ENCODE assay signal across 9 mouse cellular contexts in genomic region chr15:103313495-103314095, GRCm38 (mm10). TPM values are rescaled to one million over a fixed set of nuclear protein-coding genes. Genes with fewer than 3 reads are reported as not detected.
DNase-seq lines count a peak whose midpoint lies in the region; ATAC-seq and TF ChIP-seq lines count a peak whose summit lies in the region.
"Had no signal": no experiment of that assay in that cellular context is flagged by ENCODE, and none has a peak within 500 bp of the region (broad histone marks: within the 10 kb centered on the region; RNA-seq: fewer than 3 reads in every experiment).

No protein-coding gene starts in this region.

- no peaks in the 10 kb centered on the region for H3K79me2 ChIP-seq in liver, adult 2 months (ENCODE audit: control insufficient read depth, insufficient read depth, low read length)

- TF ChIP-seq CTCF in hindbrain, postnatal 0 days (IDR thresholded peaks at IDR 0.05; ENCODE audit: low read depth), result peak; percentile 88
- no peak for TF ChIP-seq CTCF in liver, adult 2 months (IDR thresholded peaks at IDR 0.05; ENCODE audit: low read depth, low read length)

- H3K27me3 ChIP-seq in forebrain, embryonic 13.5 days, result peaks cover 10% of the 10 kb centered on the region
- no peaks in the 10 kb centered on the region for H3K27me3 ChIP-seq in hindbrain, postnatal 0 days (ENCODE audit: insufficient read depth, low read length)
- no peaks in the 10 kb centered on the region for H3K27me3 ChIP-seq in liver, adult 2 months (ENCODE audit: control insufficient read depth, insufficient read depth, low read length)

- TF ChIP-seq POLR2A in liver, adult 2 months (IDR thresholded peaks at IDR 0.05; ENCODE audit: extremely low read depth, insufficient read depth, low read length), result no peak

- intact Hi-C loops in left cerebral cortex, postnatal 14 days (cut with DNase I), result loop anchor here (10.0 kb wide), 1 partner anchor 329 kb away; no protein-coding TSS in a partner anchor
- intact Hi-C loops in left cerebral cortex, postnatal 36 days (cut with DNase I), result loop anchor here (2.0 kb wide), 1 partner anchor 131 kb away; no protein-coding TSS in a partner anchor

- H3K4me3 ChIP-seq in forebrain, embryonic 13.5 days, result no peak overlapping the region
- H3K4me3 ChIP-seq in hindbrain, postnatal 0 days (ENCODE audit: low read length), result no peak overlapping the region
- no peak overlapping the region for H3K4me3 ChIP-seq in liver, adult 2 months (ENCODE audit: insufficient read depth, low read depth, low read length)
- H3K4me3 ChIP-seq: megakaryocyte, embryonic 14.5 days had no signal

- peak; percentile 73 to 81 for DNase-seq in left cerebral cortex, postnatal 14 days (ENCODE audit: low spot score in 2 of 2)
- DNase-seq in left cerebral cortex, postnatal 36 days (ENCODE audit: low spot score in 2 of 2), result no peak
- DNase-seq in c-Kit-negative CD71-positive TER-119-positive erythroid progenitor cells, embryonic 14.5 days (ENCODE audit: low read depth, low spot score), result peak; percentile 45
- peak; percentile 93 for DNase-seq in hindbrain, postnatal 0 days (ENCODE audit: low spot score)
- DNase-seq in liver, adult 2 months (ENCODE audit: extremely low read depth, low read depth, low spot score), result peak; percentile 58
- DNase-seq in natural killer cell, adult 2 months (ENCODE audit: low spot score in 2 of 2), result peak; percentile 44 to 54
- DNase-seq in urinary bladder, adult 18-20 months (ENCODE audit: low spot score in 2 of 2), result no peak

- 0 out of 2 replicates have a peak, but pooled peaks have one; percentile 11 for ATAC-seq in forebrain, embryonic 13.5 days
- ATAC-seq in hindbrain, postnatal 0 days, result no peak

- 15% methylated on average over 18 of the region's 18 CpGs for WGBS in forebrain, embryonic 13.5 days
- 15% methylated on average over 18 of the region's 18 CpGs for whole genome bisulfite sequencing in hindbrain, postnatal 0 days
- 40% methylated on average over 18 of the region's 18 CpGs for WGBS in liver, adult 2 months

- no peak overlapping the region for H3K27ac ChIP-seq in forebrain, embryonic 13.5 days
- peak overlapping the region; percentile 34 for H3K27ac ChIP-seq in hindbrain, postnatal 0 days
- no peak overlapping the region for H3K27ac ChIP-seq in liver, adult 2 months (replicated peaks; ENCODE audit: insufficient read depth, low read depth, low read length)

- H3K36me3 ChIP-seq in forebrain, embryonic 13.5 days (ENCODE audit: poor library complexity, severe bottlenecking), result peaks cover 34% of the 10 kb centered on the region
- H3K36me3 ChIP-seq in hindbrain, postnatal 0 days (ENCODE audit: insufficient read depth, low read length), result peaks cover 20% of the 10 kb centered on the region
- no peaks in the 10 kb centered on the region for H3K36me3 ChIP-seq in liver, adult 2 months (ENCODE audit: control insufficient read depth, insufficient read depth, low read length)

- peaks cover 29% of the 10 kb centered on the region for H3K4me1 ChIP-seq in forebrain, embryonic 13.5 days
- H3K4me1 ChIP-seq in hindbrain, postnatal 0 days (ENCODE audit: insufficient read depth, low read length), result no peaks in the 10 kb centered on the region
- peaks cover 10% of the 10 kb centered on the region for H3K4me1 ChIP-seq in liver, adult 2 months (ENCODE audit: control insufficient read depth, insufficient read depth, low read length)

- H3K9me3 ChIP-seq in forebrain, embryonic 13.5 days (replicated peaks), result no peaks in the 10 kb centered on the region
- no peaks in the 10 kb centered on the region for H3K9me3 ChIP-seq in hindbrain, postnatal 0 days (ENCODE audit: low read length)
- H3K9me3 ChIP-seq: megakaryocyte, embryonic 14.5 days had no signal

- peak overlapping the region; percentile 57 for H3K4me2 ChIP-seq in forebrain, embryonic 13.5 days
- H3K4me2 ChIP-seq in hindbrain, postnatal 0 days (ENCODE audit: low read depth, low read length), result peak overlapping the region; percentile 53; the same call in 1 of the 2 replicates

- no peak overlapping the region for H3K9ac ChIP-seq in forebrain, embryonic 13.5 days
- no peak overlapping the region; the same call in 1 of the 2 replicates for H3K9ac ChIP-seq in hindbrain, postnatal 0 days (replicated peaks; ENCODE audit: low read length)
- H3K9ac ChIP-seq in liver, adult 2 months (ENCODE audit: low read depth, low read length), result no peak overlapping the region

RNA-seq across cellular contexts. Expression of gene Gpr84, which starts 3.2 kb away (rescaled TPM):
- 1 to 10 TPM; 1.0 to 1.1 TPM for total RNA-seq in left cerebral cortex, postnatal 14 days (2021)
- total RNA-seq in left cerebral cortex, postnatal 36 days (2021), result under 1 TPM; 0.42 to 0.45 TPM
- polyA plus RNA-seq in forebrain, embryonic 13.5 days (2015; fragmentation: Nextera tagmentation; extraction: Ambion mirVana), result 0.30 and 0.41 TPM in 2 replicates
- total RNA-seq in hindbrain, postnatal 0 days (2014; rRNA removed), result 0.58 and 0.86 TPM in 2 replicates
- 0.30 and 0.37 TPM in 2 replicates for polyA plus RNA-seq in hindbrain, postnatal 0 days (2015; fragmentation: Nextera tagmentation; extraction: Ambion mirVana)
- total RNA-seq in liver, adult 2 months (2014; rRNA removed), result 0.07 and 0.09 TPM in 2 replicates
- polyA plus RNA-seq in liver, adult 2 months (2012; rRNA removed), result 0.12 and 0.19 TPM in 2 replicates

RNA-seq across cellular contexts. Expression of gene Zfp385a, which starts 26.3 kb away (rescaled TPM):
- total RNA-seq in left cerebral cortex, postnatal 14 days (2021), result 10 to 100 TPM; 59.8 to 63.2 TPM
- 10 to 100 TPM; 64.4 to 73.5 TPM for total RNA-seq in left cerebral cortex, postnatal 36 days (2021)
- polyA plus RNA-seq in forebrain, embryonic 13.5 days (2015; fragmentation: Nextera tagmentation; extraction: Ambion mirVana), result 11.3 and 12.0 TPM in 2 replicates
- 20.6 and 25.8 TPM in 2 replicates for total RNA-seq in hindbrain, postnatal 0 days (2014; rRNA removed)
- 19.8 and 23.1 TPM in 2 replicates for polyA plus RNA-seq in hindbrain, postnatal 0 days (2015; fragmentation: Nextera tagmentation; extraction: Ambion mirVana)
- 0.92 and 2.1 TPM in 2 replicates for total RNA-seq in liver, adult 2 months (2014; rRNA removed)
- polyA plus RNA-seq in liver, adult 2 months (2012; rRNA removed), result 14.9 and 17.1 TPM in 2 replicates

RNA-seq across cellular contexts. Expression of gene Copz1, which starts 41.1 kb away (rescaled TPM):
- 100 to 1,000 TPM; 107 to 114 TPM for total RNA-seq in left cerebral cortex, postnatal 14 days (2021)
- 10 to 100 TPM; 87.8 to 95.9 TPM for total RNA-seq in left cerebral cortex, postnatal 36 days (2021)
- 219 and 232 TPM in 2 replicates for polyA plus RNA-seq in forebrain, embryonic 13.5 days (2015; fragmentation: Nextera tagmentation; extraction: Ambion mirVana)
- 149 and 155 TPM in 2 replicates for total RNA-seq in hindbrain, postnatal 0 days (2014; rRNA removed)
- polyA plus RNA-seq in hindbrain, postnatal 0 days (2015; fragmentation: Nextera tagmentation; extraction: Ambion mirVana), result 181 TPM in 2 replicates
- total RNA-seq in liver, adult 2 months (2014; rRNA removed), result 55.9 and 73.0 TPM in 2 replicates
- polyA plus RNA-seq in liver, adult 2 months (2012; rRNA removed), result 131 and 142 TPM in 2 replicates

RNA-seq across cellular contexts. Expression of gene Itga5, which starts 53.0 kb away (rescaled TPM):
- total RNA-seq in left cerebral cortex, postnatal 14 days (2021), result 1 to 10 TPM; 5.1 to 6.1 TPM
- 1 to 10 TPM; 2.8 to 4.3 TPM for total RNA-seq in left cerebral cortex, postnatal 36 days (2021)
- polyA plus RNA-seq in forebrain, embryonic 13.5 days (2015; fragmentation: Nextera tagmentation; extraction: Ambion mirVana), result 7.7 and 8.0 TPM in 2 replicates
- total RNA-seq in hindbrain, postnatal 0 days (2014; rRNA removed), result 8.2 and 8.3 TPM in 2 replicates
- 4.9 and 5.0 TPM in 2 replicates for polyA plus RNA-seq in hindbrain, postnatal 0 days (2015; fragmentation: Nextera tagmentation; extraction: Ambion mirVana)
- 3.0 and 5.4 TPM in 2 replicates for total RNA-seq in liver, adult 2 months (2014; rRNA removed)
- 18.0 and 28.1 TPM in 2 replicates for polyA plus RNA-seq in liver, adult 2 months (2012; rRNA removed)

RNA-seq across cellular contexts. Expression of gene Nfe2, which starts 55.4 kb away (rescaled TPM):
- total RNA-seq in left cerebral cortex, postnatal 14 days (2021), result not detected
- not detected for total RNA-seq in left cerebral cortex, postnatal 36 days (2021)
- 0.57 and 1.6 TPM in 2 replicates for polyA plus RNA-seq in forebrain, embryonic 13.5 days (2015; fragmentation: Nextera tagmentation; extraction: Ambion mirVana)
- 0.63 TPM in 1 of 2 replicates, not detected in the other for total RNA-seq in hindbrain, postnatal 0 days (2014; rRNA removed)
- polyA plus RNA-seq in hindbrain, postnatal 0 days (2015; fragmentation: Nextera tagmentation; extraction: Ambion mirVana), result 0.20 and 0.33 TPM in 2 replicates
- total RNA-seq in liver, adult 2 months (2014; rRNA removed), result 0.40 and 0.74 TPM in 2 replicates
- 2.3 and 4.9 TPM in 2 replicates for polyA plus RNA-seq in liver, adult 2 months (2012; rRNA removed)

Comparison
In these comparisons a context has a peak if more than half of its experiments do, and no peak if none do; other contexts are left out.
1. DNase-seq: peak in left cerebral cortex, postnatal 14 days (2 of 2), c-Kit-negative CD71-positive TER-119-positive erythroid progenitor cells, embryonic 14.5 days (single experiment), hindbrain, postnatal 0 days (single experiment), liver, adult 2 months (single experiment) and natural killer cell, adult 2 months (2 of 2); none in left cerebral cortex, postnatal 36 days (0 of 2) and urinary bladder, adult 18-20 months (0 of 2).